Mouse (Mus musculus): ENCODE measurements around the gene Vsig2.
A peak's percentile ranks its signal among the peaks of the same experiment; 100 is the strongest.

Gene Vsig2

DNA sequence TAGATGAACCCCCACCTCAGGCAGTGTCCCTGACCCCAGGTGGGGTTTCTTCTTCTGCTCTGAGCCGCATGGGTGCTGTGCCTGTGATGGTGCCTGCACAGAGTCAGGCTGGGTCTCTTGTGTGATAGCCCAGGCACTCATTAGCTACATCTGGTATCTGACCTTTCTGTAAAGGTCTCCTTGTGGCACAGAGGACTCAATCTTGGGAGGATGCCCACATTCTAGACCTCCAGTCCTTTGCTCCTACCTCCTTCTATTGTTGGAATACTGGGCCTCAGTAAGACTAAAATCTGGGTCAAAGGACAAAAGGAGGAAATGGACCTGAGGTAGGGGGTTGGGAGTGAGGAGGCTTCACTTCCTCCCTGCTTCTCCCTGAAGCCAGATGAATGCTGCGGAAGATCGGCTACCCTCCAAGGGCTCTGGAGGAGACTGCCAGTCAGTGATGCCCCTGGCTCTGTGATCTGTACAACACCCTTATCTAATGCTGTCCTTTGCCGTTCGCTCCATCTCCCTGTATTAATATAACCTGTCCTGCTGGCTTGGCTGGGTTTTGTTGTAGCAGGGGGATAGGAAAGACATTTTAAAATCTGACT is 1.3 kb upstream of the Vsig2 start:
- no peak for DNase-seq

DNA sequence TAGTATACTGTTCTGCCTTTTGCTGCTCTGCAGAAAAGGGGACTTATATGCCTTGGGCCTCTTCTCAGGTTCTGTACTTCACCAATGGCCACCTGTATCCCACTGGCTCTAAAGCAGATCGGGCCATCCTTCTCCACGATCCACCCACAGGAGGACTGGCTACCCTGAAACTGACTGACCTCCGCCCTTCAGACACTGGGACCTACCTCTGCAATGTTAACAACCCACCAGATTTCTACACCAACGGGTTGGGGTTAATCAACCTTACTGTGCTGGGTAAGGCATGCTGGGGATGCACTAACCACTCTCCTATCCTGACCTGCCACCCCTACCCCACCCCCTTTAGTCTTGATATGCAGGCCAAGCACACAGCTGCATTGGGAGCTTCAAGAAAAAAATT is 1.2 kb downstream of the Vsig2 start:
- no peak for DNase-seq

DNA sequence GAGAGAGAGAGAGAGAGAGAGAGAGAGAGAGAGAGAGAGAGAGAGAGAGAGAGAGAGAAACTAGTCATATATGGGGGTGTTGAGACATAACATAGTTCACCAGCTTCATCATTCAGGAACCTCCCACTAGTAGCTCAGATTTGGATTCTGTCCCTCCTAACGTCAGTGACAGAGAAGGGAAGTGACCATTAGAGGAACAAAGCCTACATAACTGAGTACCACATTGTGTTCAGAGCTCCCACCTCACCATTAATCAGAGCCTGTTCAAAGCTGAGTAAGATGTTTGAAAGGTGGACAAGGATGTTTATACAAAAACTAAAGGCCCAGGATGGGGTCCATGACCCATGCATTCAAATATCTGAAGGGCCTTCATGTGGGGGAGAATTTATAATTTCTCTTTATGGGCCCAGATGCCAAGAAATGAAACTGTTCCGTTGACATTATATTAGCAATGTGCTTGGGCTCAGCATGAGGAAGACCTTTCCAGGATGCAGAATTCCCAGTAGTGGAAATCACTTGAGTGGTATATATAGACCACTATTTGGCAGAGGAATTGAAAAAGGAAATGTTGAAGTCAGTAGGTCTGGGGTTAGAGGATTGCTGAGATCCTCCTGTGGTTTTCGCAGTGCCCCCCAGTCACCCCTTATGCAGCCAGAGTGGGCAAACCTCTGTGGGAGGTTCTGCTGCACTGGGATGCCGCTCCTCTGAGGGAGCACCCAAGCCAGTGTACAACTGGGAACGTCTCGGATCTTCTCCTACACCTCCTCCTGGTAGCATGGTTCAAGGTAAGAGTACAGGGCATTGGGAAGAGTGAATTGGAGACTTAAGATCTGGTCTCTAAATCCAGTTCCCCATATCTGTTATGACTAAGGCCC is 1.9 kb downstream of the Vsig2 start:
- DNase-seq: no peak

DNA sequence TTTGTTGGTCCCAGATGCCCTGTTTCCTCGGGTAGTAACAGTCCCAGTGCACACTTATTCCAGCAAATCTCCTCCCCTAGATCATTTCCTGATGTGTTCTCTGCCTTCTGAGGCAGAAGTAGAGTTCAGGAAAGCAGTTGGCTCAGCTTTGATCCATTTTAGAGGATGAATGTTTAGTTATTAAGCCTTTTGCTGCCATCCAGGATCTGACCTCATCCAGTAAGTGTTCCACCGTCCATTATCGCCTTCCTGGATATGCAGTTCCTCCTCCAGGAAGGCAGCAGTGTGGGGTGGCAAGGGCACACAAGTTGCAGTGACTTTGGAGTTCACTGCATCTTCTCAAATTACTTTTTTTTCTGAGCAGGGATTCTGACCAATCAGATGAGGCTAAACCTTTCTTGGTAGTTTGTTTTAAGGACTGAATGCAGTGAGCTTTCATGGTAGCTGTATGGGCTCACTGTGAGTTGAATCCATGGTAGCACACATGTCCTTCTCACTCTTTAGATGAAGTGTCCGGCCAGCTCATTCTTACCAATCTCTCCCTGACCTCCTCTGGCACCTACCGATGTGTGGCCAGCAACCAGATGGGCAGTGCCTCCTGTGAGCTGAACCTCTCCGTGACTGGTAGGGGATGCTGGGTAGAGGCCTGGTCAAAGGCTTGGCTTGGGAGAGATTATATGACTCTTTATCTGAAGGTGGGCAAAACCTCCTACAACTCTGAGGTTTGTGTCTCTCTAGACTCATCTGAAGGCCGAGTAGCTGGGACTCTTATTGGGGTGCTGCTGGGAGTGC is 3.0 kb downstream of the Vsig2 start:
- no peak for DNase-seq

- DNase-seq: no peak
Observed at GRCm38 (mm10) chr9:37543869-37544440, 4.9 kb downstream of the Vsig2 start.

DNA sequence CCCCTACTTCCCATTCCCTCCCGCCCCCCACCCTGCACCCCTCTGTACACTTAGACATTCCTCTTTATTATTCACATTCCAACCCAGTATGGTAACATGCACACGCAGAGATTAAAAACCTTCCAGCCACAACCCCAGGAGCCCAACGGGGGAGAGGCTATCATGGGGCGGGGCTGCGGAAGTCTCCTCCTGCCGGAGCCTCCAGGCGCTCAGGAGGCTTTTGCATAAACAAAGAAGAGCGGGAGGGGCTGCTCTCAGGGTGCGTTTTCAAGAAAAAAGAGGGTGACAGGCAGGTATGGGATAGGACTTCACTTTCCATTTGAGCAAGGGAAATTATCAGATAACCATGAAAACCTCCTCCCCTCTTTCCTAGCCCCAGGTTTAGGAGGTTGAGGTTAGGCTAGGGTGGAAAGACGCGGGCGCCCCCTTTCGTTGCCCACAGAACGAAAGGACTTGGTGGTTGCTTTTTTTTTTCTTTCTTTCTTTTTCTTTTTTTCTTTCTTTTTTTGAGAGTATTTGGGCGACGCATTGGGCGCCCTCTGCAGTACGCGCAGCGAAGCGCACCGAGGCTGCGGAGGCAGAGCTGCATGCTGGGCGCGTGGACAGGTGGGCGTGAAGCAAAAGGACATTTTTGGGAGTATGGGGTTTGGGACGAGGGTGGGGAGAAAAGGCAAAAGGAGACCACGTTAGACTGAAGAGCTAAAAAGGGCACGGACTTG is 5.6 kb downstream of the Vsig2 start:
- DNase-seq: peak; percentile 67

GRCm38 (mm10) chr9:37545166-37545610 is 6.1 kb downstream of the Vsig2 start:
- no peak for DNase-seq

GRCm38 (mm10) chr9:37545847-37546452 is 6.9 kb downstream of the Vsig2 start:
- DNase-seq: no peak

GRCm38 (mm10) chr9:37546889-37547288 is 7.8 kb downstream of the Vsig2 start:
- no peak for DNase-seq

- DNase-seq: no peak
Observed at GRCm38 (mm10) chr9:37550435-37550834, 11.4 kb downstream of the Vsig2 start.

DNA sequence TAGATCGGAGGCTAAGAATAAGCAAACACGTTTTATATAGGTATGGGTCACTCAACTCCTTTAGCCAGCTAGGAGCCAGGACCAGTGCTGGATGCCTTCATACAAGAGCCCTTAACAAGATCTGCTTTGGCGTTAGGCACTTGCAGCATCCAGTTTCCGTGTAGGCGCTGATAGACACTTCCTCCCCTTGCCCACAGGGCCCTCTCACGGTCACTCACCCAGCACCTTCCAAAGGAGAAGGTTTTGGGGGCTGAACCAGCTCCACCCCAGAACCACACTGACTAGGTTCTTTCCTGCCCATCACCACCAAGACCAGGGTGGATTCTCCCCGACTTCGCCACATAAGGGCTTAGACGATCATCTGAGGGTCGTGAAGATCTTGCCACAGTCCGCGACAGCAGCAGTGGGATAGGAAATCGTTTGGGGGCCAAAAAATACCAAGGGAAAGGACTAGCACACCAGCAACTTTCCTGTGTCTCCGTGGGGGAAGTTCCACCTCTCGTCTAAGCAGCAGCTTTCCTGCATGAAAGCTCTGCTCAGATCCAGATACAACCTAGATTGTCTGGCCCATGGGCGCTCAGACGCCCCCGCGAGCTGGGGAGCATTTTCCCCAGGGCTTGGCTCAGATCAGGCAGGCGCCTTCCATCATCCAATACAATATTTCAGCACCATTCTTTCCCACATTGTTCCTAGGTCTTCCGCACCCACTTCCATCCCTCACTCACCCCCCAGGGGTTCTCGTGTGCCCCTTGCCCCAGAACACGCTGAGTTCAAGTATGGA is 12.9 kb downstream of the Vsig2 start:
- no peak for DNase-seq

DNA sequence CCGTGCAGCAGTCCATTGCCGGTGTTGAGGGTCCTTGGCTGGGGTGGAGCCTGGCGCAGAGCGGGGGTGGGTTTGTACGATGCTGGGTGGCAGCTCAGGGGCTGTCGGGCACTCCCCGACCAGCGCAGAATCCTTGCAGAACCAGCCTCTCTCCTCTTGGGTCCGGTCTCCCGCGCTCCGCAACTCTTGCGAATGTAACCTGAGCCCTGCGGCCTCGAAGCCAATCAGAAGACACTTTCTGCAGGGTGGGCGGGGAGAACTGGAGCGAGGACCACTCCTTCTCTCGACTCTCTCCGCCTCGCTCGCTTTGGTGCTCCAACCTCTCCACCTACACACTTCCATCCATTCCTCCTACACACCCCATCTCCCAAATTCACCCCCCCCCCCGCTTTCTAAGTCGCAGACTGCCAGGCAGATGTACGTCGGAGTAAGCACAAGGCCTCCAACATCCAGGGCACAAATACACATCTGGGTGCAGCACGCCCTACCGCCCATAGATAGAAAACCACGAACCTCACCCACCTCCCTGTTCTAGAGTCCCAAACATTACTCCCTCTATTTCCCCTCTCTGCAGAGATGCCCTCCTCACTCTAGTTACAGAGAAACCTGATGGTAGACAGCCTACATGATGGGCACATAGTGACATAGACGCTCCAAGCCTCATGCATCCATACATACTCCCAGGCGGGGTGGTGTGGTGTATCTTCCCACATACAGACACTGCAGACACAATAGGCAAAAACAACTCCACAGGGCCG is 13.7 kb downstream of the Vsig2 start, which contains the start of gene Nrgn:
Gene Nrgn (minus strand): TSS at position 369 of the 758 bp plus-strand sequence.
- DNase-seq: no peak

DNA sequence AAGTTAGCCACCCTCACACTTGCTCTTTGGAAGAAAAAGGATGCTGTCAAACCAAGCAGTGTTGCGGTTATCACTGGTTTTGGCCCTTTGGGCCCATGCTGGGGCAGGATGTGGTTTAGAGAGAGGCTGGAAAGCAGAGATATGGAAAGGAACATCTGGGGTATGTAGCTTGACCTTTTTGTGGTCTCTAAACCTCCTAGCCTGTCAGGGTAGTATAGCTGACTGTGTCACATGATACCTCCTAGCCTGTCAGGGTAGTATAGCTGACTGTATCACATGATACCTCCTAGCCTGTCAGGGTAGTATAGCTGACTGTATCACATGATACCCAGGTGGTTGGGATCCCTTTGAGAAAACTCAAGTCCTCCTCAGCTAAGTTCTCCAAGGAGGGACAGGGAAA is 15.2 kb downstream of the Vsig2 start:
- DNase-seq: no peak

DNA sequence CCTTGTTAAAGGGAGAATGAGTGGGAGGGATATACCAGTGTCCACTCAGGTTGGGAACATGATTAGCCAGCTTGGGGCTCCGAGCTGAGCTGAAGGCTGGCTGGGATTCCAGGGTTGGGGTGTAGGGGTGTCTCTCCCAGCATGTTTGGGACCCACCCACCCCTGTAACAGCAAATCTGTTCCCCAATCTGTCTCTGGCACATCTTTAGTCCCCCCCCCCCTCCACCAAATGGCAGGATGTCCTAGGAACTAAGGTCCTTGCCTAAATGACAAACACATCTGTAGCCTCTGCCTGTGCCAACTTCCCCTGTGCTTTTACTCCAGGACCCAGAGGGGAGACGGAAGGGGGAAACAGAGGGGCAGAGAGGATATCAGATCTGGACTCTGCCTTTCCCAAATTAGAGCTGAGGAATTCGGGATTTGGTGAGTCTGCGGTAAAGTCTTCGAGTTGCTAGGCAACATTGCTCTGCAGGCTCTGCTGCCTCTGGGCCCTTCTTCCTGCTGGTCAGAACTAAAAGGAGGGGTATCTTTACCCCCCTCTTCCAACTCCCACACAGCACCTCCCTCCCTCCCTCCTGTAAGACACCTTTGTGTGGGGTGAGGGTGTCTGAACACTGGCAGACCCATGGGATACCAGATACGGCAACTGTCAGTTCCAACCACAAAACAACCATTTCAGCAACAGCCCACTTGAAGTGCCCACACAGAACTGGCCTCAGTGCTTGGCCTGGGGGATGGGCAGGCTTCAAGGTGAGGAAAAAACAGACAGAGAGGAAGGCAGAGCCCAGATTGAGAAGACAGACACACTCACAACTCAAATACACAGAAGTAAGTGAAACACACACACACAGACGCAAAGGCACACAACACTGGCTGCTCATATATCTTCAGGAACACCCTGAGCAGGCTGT is 16.0 kb downstream of the Vsig2 start, which contains the start of gene Siae:
Gene Siae (plus strand): TSS at position 861 of the 911 bp plus-strand sequence.
- DNase-seq: no peak

DNA sequence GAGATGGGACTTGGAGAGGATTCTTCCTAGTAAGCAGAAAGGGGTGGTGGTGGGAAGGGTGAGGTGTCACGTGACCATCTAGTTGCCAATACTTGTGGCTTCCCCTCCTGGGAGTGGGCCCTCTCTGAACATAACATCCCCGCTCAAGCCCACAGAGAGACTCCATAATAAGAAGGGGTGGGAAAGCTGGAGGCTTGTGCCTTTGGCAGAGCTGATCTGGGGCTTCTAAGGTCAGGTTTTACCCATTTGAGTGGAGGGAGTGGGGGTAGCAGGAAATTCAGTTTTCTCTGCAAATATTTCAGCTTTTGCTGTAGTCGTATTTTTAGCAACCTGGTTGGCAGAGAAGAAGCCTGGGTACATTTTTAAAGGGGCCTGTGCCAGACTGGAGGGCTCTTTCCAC is 17.3 kb downstream of the Vsig2 start:
- no peak for DNase-seq

DNA sequence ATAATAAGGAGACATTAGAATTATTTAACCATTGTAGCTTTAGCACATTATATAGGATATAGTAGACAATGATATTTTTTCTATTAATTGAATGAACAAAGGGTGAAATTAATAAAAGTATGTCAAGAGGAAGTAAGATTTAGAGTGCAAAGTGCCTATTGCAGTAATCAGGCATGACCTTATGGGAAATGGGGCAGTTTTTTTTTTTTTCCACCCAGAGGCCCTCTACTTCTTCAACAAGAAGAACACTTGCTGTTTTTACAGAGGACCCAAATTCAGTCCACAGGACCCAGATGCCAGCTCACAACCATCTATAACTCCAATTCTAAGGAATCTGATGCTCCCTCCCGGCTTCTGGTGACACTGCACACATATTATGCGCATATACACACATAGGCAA is 21.6 kb downstream of the Vsig2 start:
- DNase-seq: no peak

DNA sequence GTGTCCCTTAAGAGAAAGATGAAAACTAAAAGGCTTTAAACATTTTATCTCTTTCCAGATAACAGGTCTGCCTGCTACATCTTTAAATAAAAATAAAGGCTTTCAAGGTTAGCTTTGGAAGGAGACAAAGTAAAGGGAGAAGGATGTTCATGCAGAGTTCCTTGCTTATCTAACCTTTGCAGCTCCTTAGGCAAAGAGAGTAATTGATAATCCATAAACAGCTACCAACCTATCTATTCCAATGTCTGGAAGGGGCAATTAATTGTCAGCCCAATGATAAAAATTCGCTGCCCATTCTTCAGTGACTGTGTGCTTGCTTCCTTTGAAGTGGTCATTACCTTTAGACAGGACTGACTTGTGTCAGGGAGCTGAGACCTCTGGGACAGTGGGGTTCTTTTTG is 24.8 kb downstream of the Vsig2 start:
- no peak for DNase-seq

DNA sequence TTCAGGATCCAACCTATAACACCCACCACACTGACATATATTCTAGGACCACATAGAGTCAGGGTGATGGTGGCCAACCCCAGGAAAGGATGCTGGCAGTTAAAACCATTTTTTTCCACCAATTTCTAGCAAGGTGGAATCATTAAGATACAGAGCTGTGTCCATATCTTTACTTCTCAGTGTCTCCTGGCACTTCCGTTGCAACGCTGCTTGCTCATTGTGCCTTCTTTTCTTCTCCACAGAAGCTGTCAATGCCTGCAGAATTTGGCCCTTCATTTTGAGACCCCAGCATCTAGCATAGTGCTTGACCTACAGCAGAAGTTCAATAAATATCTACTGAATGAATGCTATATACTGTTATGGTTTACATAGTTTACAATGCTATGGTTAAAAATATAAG is 28.0 kb downstream of the Vsig2 start:
- DNase-seq: no peak

- DNase-seq: no peak
Observed at GRCm38 (mm10) chr9:37567454-37567853, 28.4 kb downstream of the Vsig2 start.

All from cerebellum, adult 8-10 months (tissue).